Mouse (Mus musculus): Measurements from ENCODE around the gene Olfr791. TPM values are rescaled to one million over a fixed set of nuclear protein-coding genes. Genes with fewer than 3 reads are reported as not detected.

The Olfr791 gene
- polyA plus RNA-seq (2012; rRNA removed) = not detected in 2 replicates

DNA sequence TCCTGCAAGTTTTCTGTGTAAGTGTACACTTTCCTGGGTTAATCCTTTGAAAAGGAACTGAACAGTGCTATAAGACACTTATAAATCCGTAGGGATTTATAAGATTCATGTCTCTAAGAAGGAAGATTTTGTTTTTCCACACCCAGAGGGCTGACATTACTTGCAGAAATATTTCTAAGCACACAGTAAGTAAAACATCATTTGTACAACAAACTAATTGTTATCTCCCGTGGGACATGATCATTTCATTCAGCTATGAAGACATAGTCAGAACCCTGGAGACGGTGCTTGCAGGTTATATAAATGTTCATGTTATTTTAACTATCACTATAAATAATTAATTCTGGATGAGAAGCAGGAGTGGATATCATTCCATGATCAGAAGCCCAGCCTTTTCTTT, at the start of gene Olfr791:
Gene Olfr791 (plus strand): TSS at position 301 of the 400 bp plus-strand sequence.
- DNase-seq = no peak
- 70% methylated on average over 3 of the region's 3 CpGs for WGBS
- H3K27me3 ChIP-seq (ENCODE audit: control insufficient read depth, insufficient read depth, low read length) = no peaks in the 10 kb centered on the region
- H3K4me1 ChIP-seq (ENCODE audit: control insufficient read depth, insufficient read depth, low read length) = no peaks in the 10 kb centered on the region
- H3K27ac ChIP-seq (ENCODE audit: insufficient read depth, low read length) = no peak within 1 kb of the TSS
- no peak within 1 kb of the TSS for H3K4me3 ChIP-seq (replicated peaks; ENCODE audit: insufficient read depth, low read depth, low read length)
- TF ChIP-seq CTCF (IDR thresholded peaks at IDR 0.05; ENCODE audit: borderline replicate concordance, insufficient read depth, low read depth, low read length) (no peak), POLR2A (IDR thresholded peaks at IDR 0.05; ENCODE audit: borderline replicate concordance, insufficient read depth, low read length) (no peak)

DNA sequence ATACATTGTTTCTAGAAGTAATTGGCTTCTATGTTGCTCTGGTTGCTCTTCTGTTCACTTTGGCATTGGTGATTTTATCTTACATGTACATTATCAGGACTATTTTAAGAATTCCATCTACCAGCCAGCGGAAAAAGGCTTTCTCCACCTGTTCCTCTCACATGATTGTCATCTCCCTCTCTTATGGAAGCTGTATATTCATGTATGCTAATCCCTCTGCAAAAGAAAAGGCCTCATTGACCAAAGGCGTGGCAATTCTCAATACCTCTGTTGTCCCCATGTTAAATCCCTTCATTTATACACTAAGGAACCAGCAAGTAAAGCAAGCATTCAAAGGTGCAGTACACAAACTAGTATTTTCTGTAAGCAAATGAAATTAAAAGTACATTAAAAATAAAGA, 48.3 kb upstream of the Olfr791 start:
- 71% methylated on average over 2 of the region's 2 CpGs for WGBS
- H3K4me3 ChIP-seq (replicated peaks; ENCODE audit: insufficient read depth, low read depth, low read length) = no peak overlapping the region

DNA sequence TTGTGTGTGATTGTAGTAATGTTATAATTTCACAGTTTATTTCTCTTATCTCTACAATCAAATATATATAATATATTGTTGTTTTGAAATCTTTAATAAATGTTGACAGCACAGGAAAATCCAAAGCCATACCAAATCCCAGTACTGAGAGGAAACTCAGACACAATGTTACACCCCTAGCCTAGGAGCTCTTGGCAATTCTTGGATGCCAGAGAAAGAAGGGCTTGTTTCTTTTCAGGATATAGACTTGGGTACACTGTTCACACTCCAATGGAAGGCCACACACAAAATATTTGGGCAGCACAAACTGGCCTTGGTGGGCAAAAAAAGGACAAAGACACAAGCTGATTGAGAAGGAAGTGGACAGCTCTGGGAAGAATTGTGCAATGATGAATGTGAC, 47.9 kb upstream of the Olfr791 start:
- TF ChIP-seq CTCF (IDR thresholded peaks at IDR 0.05; ENCODE audit: borderline replicate concordance, insufficient read depth, low read depth, low read length) = no peak
- TF ChIP-seq POLR2A (IDR thresholded peaks at IDR 0.05; ENCODE audit: borderline replicate concordance, insufficient read depth, low read length) = no peak
- Histone ChIP-seq H3K4me3 (replicated peaks; ENCODE audit: insufficient read depth, low read depth, low read length) (no peak overlapping the region), H3K27ac (ENCODE audit: insufficient read depth, low read length) (no peak overlapping the region), H3K27me3 (ENCODE audit: control insufficient read depth, insufficient read depth, low read length) (no peaks in the 10 kb centered on the region), H3K4me1 (ENCODE audit: control insufficient read depth, insufficient read depth, low read length) (no peaks in the 10 kb centered on the region)
- DNase-seq = no peak

More for the DNA sequence above, 48.3 kb upstream of the Olfr791 start:
- DNase-seq = no peak
- no peak overlapping the region for H3K27ac ChIP-seq (ENCODE audit: insufficient read depth, low read length)
- H3K4me1 ChIP-seq (ENCODE audit: control insufficient read depth, insufficient read depth, low read length) = no peaks in the 10 kb centered on the region
- no peaks in the 10 kb centered on the region for H3K27me3 ChIP-seq (ENCODE audit: control insufficient read depth, insufficient read depth, low read length)
- TF ChIP-seq CTCF (IDR thresholded peaks at IDR 0.05; ENCODE audit: borderline replicate concordance, insufficient read depth, low read depth, low read length) (no peak), POLR2A (IDR thresholded peaks at IDR 0.05; ENCODE audit: borderline replicate concordance, insufficient read depth, low read length) (no peak)

DNA sequence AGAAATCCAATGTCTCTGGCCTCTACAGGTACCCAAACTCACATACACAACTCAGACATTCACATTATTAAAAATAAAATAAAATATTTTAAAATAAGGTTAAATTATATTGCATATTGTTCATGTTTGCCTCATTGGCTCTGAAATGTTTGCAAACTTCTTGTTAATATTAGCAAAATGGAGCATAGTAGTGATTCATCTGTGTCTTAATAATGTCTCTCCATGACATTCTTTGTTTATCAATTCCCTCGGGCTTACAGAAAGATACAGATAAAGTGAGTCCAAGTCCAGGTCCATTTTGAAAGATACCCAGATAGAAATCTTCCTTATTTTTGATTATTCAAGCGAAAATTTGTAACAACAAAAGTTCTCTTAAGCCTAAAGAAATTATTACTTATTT, 37.1 kb upstream of the Olfr791 start, which contains the start of gene Olfr789:
Gene Olfr789 (plus strand): TSS at position 301 of the 400 bp plus-strand sequence.
- Histone ChIP-seq H3K4me1 (ENCODE audit: control insufficient read depth, insufficient read depth, low read length) (no peaks in the 10 kb centered on the region), H3K27me3 (ENCODE audit: control insufficient read depth, insufficient read depth, low read length) (no peaks in the 10 kb centered on the region), H3K27ac (ENCODE audit: insufficient read depth, low read length) (no peak within 1 kb of the TSS), H3K4me3 (replicated peaks; ENCODE audit: insufficient read depth, low read depth, low read length) (no peak within 1 kb of the TSS)
- DNase-seq = no peak
- no peak for TF ChIP-seq POLR2A (IDR thresholded peaks at IDR 0.05; ENCODE audit: borderline replicate concordance, insufficient read depth, low read length)
- TF ChIP-seq CTCF (IDR thresholded peaks at IDR 0.05; ENCODE audit: borderline replicate concordance, insufficient read depth, low read depth, low read length) = no peak
- 61% methylated on average over 2 of the region's 2 CpGs for WGBS

DNA sequence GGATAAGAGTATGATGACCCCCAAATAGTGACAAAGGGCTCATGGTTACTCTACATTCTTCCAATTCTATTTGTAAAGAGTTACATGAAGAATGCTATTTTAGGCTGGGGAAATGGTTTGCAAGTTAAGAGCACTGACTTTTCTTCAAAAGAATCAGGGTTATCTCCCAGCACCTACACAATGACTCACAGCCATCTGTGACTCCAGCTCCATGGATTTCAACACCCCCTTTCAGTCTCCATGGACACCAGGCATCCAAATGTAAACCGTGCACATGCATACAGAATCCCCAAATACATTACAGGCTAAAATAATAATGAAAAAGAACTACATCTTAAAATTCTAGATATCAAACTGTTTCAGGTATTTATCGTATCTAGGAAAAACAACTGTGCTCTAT, 31.5 kb upstream of the Olfr791 start:
- no peak for TF ChIP-seq POLR2A (IDR thresholded peaks at IDR 0.05; ENCODE audit: borderline replicate concordance, insufficient read depth, low read length)
- no peak for TF ChIP-seq CTCF (IDR thresholded peaks at IDR 0.05; ENCODE audit: borderline replicate concordance, insufficient read depth, low read depth, low read length)
- WGBS = 75% methylated on average over 2 of the region's 2 CpGs
- Histone ChIP-seq H3K27ac (ENCODE audit: insufficient read depth, low read length) (no peak overlapping the region), H3K4me1 (ENCODE audit: control insufficient read depth, insufficient read depth, low read length) (no peaks in the 10 kb centered on the region), H3K4me3 (replicated peaks; ENCODE audit: insufficient read depth, low read depth, low read length) (no peak overlapping the region), H3K27me3 (ENCODE audit: control insufficient read depth, insufficient read depth, low read length) (no peaks in the 10 kb centered on the region)
- no peak for DNase-seq

DNA sequence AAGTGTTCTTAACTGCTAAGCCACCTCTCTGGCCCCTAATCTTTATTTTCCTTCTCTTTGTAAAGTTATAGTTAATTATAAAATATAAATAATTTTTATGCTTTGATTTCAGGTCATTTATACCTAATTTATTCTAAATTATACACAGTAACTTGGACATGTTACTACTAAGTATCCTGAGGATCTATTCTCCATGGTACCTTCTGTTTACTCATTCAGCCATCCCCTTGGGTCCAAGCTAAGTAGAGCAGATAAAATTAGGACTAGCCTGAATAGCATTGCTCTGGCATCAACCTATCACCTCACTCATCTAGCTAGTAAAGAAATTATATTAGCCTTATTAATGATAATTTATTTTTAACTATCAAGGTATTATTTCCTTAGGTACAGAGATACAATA, 23.4 kb upstream of the Olfr791 start, which contains the start of gene Olfr790:
Gene Olfr790 (plus strand): TSS at position 301 of the 400 bp plus-strand sequence.
- no peak for TF ChIP-seq POLR2A (IDR thresholded peaks at IDR 0.05; ENCODE audit: borderline replicate concordance, insufficient read depth, low read length)
- no peak for TF ChIP-seq CTCF (IDR thresholded peaks at IDR 0.05; ENCODE audit: borderline replicate concordance, insufficient read depth, low read depth, low read length)
- DNase-seq = no peak
- no peaks in the 10 kb centered on the region for H3K4me1 ChIP-seq (ENCODE audit: control insufficient read depth, insufficient read depth, low read length)
- no peak within 1 kb of the TSS for H3K4me3 ChIP-seq (replicated peaks; ENCODE audit: insufficient read depth, low read depth, low read length)
- no peak within 1 kb of the TSS for H3K27ac ChIP-seq (ENCODE audit: insufficient read depth, low read length)
- H3K27me3 ChIP-seq (ENCODE audit: control insufficient read depth, insufficient read depth, low read length) = no peaks in the 10 kb centered on the region

DNA sequence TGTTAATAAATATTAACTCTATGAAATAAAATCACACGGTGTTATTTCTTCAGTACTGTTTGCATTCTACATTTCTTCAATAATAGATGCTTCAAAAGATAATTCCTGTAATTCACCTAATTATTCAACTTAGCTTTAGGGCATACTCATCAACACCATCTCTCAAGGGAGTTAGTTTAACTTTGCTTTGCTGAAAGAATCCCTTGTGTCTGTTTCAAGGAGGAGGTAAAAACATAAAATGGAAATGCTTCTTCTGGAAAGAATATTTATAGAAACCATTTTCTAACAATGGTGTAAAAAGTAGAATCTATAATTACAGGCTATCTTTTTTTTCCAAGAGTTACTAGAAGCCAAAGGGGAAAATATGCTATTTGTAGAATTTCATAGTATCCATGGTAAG, 17.3 kb downstream of the Olfr791 start, which contains the start of gene Olfr792:
Gene Olfr792 (plus strand): TSS at position 301 of the 400 bp plus-strand sequence.
- Histone ChIP-seq H3K4me3 (replicated peaks; ENCODE audit: insufficient read depth, low read depth, low read length) (no peak within 1 kb of the TSS), H3K27ac (ENCODE audit: insufficient read depth, low read length) (no peak within 1 kb of the TSS), H3K4me1 (ENCODE audit: control insufficient read depth, insufficient read depth, low read length) (no peaks in the 10 kb centered on the region), H3K27me3 (ENCODE audit: control insufficient read depth, insufficient read depth, low read length) (no peaks in the 10 kb centered on the region)
- WGBS = 86% methylated on average over 1 of the region's 1 CpGs
- no peak for TF ChIP-seq CTCF (IDR thresholded peaks at IDR 0.05; ENCODE audit: borderline replicate concordance, insufficient read depth, low read depth, low read length)
- TF ChIP-seq POLR2A (IDR thresholded peaks at IDR 0.05; ENCODE audit: borderline replicate concordance, insufficient read depth, low read length) = no peak
- no peak for DNase-seq

DNA sequence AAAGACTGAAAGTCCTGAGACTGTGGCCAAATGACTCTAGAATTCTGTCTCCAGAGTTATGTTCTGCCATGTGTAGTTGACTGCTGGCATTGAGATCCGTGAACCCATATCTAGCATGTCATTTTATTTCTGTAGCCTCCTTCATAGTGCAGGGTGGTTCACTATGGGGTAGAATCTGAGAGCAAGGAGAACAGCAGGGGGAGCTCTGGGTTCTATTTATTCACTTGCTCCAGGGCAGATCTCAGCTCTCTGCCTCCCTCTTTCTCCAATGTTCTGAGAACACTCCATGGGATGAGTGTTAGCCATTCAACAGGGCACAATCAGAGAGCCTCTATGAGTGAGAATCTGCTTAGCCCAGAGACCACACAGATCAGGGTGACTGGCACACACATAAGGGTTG, 27.8 kb downstream of the Olfr791 start:
- DNase-seq = no peak
- H3K4me1 ChIP-seq (ENCODE audit: control insufficient read depth, insufficient read depth, low read length) = no peaks in the 10 kb centered on the region
- no peak overlapping the region for H3K4me3 ChIP-seq (replicated peaks; ENCODE audit: insufficient read depth, low read depth, low read length)
- H3K27me3 ChIP-seq (ENCODE audit: control insufficient read depth, insufficient read depth, low read length) = no peaks in the 10 kb centered on the region
- TF ChIP-seq CTCF (IDR thresholded peaks at IDR 0.05; ENCODE audit: borderline replicate concordance, insufficient read depth, low read depth, low read length) = no peak
- TF ChIP-seq POLR2A (IDR thresholded peaks at IDR 0.05; ENCODE audit: borderline replicate concordance, insufficient read depth, low read length) = no peak
- H3K27ac ChIP-seq (ENCODE audit: insufficient read depth, low read length) = no peak overlapping the region
- 50% methylated on average over 1 of the region's 1 CpGs for WGBS

Measured in cerebellum, adult 2 months (tissue).